Mouse (Mus musculus): ENCODE data around the gene Furin. TPM values are rescaled to one million over a fixed set of nuclear protein-coding genes. Genes with fewer than 3 reads are reported as not detected.
A peak's percentile ranks its signal among the peaks of the same experiment; 100 is the strongest.
"Not testable (repeated sequence)": the region's sequence is repeated elsewhere in the genome, so short reads cannot be mapped to it uniquely, and the experiment has no call there.

Gene Furin
- polyA plus RNA-seq, 1 experiment: 117 TPM

DNA sequence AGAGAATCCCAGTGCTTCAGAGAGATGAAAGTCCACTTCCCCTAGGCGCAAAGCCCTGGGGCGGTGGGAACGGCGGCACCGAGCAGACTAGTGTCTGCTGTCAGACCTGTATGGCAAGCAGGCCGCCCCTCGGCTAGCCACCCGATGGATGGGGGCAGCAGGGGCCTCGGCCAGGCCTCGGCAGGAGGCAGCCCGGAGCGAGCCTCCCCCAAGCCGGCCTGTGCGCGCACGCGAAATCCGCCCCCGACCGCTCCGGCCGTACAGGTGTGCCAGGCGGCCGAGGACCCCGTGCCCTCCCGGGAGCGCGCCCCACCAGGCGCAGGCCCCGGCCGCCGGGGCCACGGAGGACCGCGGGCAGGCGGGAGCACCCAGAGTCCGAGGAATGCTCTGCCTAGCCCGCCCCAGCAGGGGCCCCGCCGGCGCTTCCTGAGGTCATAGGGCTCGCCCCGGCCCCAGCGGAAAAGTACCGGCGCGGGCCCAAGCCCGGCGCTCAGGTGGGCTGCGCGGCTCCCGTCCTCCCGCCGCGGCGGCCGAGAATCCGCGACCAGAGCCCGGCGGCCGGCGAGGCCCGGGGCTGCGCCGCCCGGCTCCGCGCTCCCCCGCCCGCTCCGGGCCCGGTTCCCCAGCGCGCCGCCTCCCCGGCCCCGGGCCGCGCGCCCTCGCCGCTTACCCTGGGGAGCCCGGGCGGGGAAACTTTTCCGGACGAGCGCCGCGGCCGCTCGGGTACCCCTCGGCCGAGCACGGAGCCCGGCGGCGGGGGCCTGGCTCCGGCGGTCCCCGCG lies 3.2 kb downstream of the Furin start:
- H3K27ac ChIP-seq (ENCODE audit: insufficient read depth, low read depth, low read length): peak overlapping the region; percentile 76
- H3K27me3 ChIP-seq (ENCODE audit: control insufficient read depth, insufficient read depth, low read length): no peaks in the 10 kb centered on the region
- peak overlapping the region; percentile 89 for H3K4me3 ChIP-seq (ENCODE audit: low read depth, low read length)
- peak; percentile 60; the same call in 1 of the 2 replicates for TF ChIP-seq POLR2A (IDR thresholded peaks at IDR 0.05; ENCODE audit: low read depth, low read length)
- TF ChIP-seq CTCF (IDR thresholded peaks at IDR 0.05; ENCODE audit: extremely low read depth, insufficient read length, insufficient replicate concordance, low read depth, low read length): no peak
- H3K4me1 ChIP-seq (ENCODE audit: control insufficient read depth, insufficient read depth, insufficient read length, low read length): peaks cover 15% of the 10 kb centered on the region
- H3K36me3 ChIP-seq (ENCODE audit: control insufficient read depth, insufficient read depth, low read length): peaks cover 7% of the 10 kb centered on the region
- under 1% methylated on average over 102 of the region's 102 CpGs for WGBS

DNA sequence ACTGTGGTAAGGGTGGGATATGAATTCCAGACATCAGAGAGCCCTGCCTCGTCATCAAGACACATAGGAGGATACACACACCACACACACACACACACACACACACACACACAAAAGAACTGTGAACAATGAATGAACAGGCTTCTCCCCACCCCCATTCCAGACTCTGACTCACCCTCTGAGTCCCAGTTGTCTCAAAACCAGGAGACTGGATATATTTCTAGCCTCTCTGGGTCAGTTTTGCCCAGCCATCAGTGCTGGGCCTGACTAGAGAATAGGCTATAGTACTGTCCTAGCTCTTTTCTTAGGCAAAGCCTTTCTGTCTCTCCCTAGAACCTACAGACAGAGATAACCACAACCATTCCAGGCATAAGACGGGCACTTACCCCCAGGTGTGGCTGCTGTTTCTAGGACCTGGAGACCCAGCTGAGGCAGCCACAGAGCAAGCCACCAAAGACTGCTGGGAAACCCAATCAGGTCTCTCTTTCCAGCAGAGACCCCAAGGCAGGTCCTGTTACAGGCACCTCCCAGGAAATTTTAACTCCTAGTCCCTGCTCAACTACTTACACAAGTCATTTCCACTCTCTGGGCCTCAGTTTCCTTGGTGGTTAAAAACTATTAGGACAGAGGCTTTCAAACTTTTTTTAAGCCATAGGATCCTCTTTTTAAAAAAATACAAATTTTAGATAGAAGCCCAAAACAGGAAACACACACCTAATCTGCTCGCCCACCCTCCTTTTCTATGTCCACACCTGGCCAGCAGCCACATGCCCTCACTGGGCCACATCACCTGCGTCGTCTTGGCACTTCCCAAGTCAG lies 4.0 kb downstream of the Furin start:
- Histone ChIP-seq H3K27me3 (ENCODE audit: control insufficient read depth, insufficient read depth, low read length) (no peaks in the 10 kb centered on the region), H3K36me3 (ENCODE audit: control insufficient read depth, insufficient read depth, low read length) (peaks cover 13% of the 10 kb centered on the region), H3K4me3 (ENCODE audit: low read depth, low read length) (peak overlapping the region; percentile 89), H3K27ac (ENCODE audit: insufficient read depth, low read depth, low read length) (peak overlapping the region; percentile 76), H3K4me1 (ENCODE audit: control insufficient read depth, insufficient read depth, insufficient read length, low read length) (peaks cover 15% of the 10 kb centered on the region)
- 9% methylated on average over 5 of the region's 5 CpGs for WGBS
- TF ChIP-seq CTCF (IDR thresholded peaks at IDR 0.05; ENCODE audit: extremely low read depth, insufficient read length, insufficient replicate concordance, low read depth, low read length) (no peak), POLR2A (IDR thresholded peaks at IDR 0.05; ENCODE audit: low read depth, low read length) (no peak)

DNA sequence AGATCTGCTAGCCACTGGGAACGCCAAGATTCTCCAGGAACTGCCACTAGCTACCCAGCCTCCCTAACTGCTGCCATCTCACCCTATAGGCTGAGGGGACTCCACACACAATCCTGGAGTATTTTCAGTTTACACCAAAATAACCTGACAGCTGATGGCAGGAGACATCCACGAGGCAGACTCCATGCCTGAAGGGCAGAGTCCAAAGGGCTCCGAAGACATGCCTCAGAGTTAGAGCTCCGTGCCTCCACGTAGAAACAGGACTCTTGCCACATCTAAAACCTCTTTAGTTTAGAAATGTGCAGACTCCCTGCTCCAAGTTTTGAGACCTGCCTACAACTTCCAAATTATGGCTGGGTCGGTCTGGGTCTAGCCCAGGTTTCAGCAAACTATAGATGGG lies 4.7 kb downstream of the Furin start:
- Histone ChIP-seq H3K4me3 (ENCODE audit: low read depth, low read length) (peak overlapping the region; percentile 11; the same call in 1 of the 2 replicates), H3K27ac (ENCODE audit: insufficient read depth, low read depth, low read length) (peak overlapping the region; percentile 76; the same call in 1 of the 2 replicates)
- 30% methylated on average over 6 of the region's 6 CpGs for WGBS

DNA sequence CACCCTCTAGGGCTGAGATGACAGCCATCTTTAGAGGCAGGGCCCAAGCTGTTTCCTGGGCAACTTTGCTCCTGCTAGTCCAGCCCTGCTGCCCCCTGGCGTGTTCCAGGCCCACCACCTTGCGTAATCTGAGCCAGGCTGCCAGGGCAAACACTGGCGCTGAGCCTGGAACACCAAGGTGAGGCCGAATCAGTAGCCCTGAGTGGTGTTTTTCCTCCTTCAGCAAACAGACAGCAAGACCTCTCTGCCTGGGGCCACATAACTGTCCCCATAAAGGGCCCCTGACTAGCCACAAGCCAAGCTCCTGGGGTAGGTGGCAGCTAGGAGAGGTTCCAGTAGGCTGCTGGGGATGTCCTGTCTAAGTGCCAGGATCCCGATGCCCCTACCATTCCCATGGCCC lies 5.1 kb downstream of the Furin start:
- WGBS: 25% methylated on average over 5 of the region's 5 CpGs
- TF ChIP-seq POLR2A (IDR thresholded peaks at IDR 0.05; ENCODE audit: low read depth, low read length) (no peak), CTCF (IDR thresholded peaks at IDR 0.05; ENCODE audit: extremely low read depth, insufficient read length, insufficient replicate concordance, low read depth, low read length) (no peak)
- H3K36me3 ChIP-seq (ENCODE audit: control insufficient read depth, insufficient read depth, low read length): peaks cover 23% of the 10 kb centered on the region
- H3K4me1 ChIP-seq (ENCODE audit: control insufficient read depth, insufficient read depth, insufficient read length, low read length): peaks cover 15% of the 10 kb centered on the region
- H3K4me3 ChIP-seq (ENCODE audit: low read depth, low read length): peak overlapping the region; percentile 11; the same call in 1 of the 2 replicates
- H3K27me3 ChIP-seq (ENCODE audit: control insufficient read depth, insufficient read depth, low read length): no peaks in the 10 kb centered on the region
- H3K27ac ChIP-seq (ENCODE audit: insufficient read depth, low read depth, low read length): no peak overlapping the region

More for the DNA sequence above, 4.7 kb downstream of the Furin start:
- Histone ChIP-seq H3K4me1 (ENCODE audit: control insufficient read depth, insufficient read depth, insufficient read length, low read length) (peaks cover 15% of the 10 kb centered on the region), H3K27me3 (ENCODE audit: control insufficient read depth, insufficient read depth, low read length) (no peaks in the 10 kb centered on the region), H3K36me3 (ENCODE audit: control insufficient read depth, insufficient read depth, low read length) (peaks cover 18% of the 10 kb centered on the region)
- TF ChIP-seq POLR2A (IDR thresholded peaks at IDR 0.05; ENCODE audit: low read depth, low read length) (no peak), CTCF (IDR thresholded peaks at IDR 0.05; ENCODE audit: extremely low read depth, insufficient read length, insufficient replicate concordance, low read depth, low read length) (no peak)

DNA sequence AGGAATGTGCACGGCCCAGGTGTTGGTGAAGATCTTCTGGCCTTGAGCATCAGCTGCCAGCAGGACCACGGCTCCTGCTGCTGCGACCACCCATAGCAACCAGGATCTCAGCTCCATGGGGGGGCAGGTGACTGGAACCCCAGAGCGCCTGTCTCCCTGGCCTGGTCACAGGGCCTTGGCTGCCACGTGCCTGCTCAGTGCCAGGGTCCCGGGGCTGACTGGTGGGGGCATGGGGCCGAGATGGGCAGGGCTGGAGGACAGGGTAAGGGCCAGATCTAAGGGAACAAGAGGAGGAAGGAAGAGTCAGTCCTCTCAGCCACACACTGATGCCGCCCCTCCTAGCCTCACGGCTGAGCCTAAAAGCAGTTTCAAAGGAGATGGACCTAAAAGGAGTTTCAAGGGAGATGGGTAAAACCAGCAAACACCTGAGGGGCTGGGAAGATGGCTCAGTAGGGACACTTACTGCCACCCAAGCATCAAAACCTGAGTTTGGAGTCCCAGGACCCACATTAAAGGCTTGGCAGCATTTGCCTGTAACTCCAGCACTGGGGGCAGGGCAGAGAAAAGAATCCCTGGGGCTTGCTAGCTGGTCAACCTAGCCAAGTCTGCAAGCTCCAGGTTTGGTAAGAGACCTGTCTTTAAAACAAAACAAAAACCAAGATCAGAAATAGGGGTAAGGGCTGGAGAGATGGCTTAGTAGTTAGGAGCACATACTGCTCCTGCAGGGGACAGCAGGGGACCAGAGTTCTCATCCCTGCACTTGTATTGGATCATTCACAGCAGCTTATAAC lies 6.4 kb downstream of the Furin start:
- 87% methylated on average over 9 of the region's 9 CpGs for WGBS
- no peaks in the 10 kb centered on the region for H3K27me3 ChIP-seq (ENCODE audit: control insufficient read depth, insufficient read depth, low read length)

DNA sequence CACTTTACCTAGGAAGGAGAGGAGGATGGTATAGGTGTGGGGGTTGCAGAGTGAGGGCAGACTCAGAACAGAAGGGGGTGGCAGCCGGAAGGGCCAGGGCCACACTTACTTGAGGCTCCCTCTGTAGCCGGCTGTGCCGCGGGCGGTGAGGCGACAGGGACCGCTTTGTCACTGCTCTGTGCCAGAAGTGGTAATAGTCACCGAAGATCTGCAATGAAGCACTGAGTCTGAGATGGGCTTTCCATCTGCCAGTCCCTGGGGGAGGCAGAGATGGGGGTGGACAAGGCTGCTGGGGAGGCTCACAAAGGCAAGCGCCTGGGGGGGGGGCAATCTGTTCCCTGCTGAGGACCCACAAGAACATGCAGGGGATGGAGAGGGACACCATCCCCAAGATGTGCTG lies 7.2 kb downstream of the Furin start:
- Histone ChIP-seq H3K4me3 (ENCODE audit: low read depth, low read length) (no peak overlapping the region), H3K27ac (ENCODE audit: insufficient read depth, low read depth, low read length) (no peak overlapping the region), H3K36me3 (ENCODE audit: control insufficient read depth, insufficient read depth, low read length) (peaks cover 35% of the 10 kb centered on the region), H3K27me3 (ENCODE audit: control insufficient read depth, insufficient read depth, low read length) (no peaks in the 10 kb centered on the region), H3K4me1 (ENCODE audit: control insufficient read depth, insufficient read depth, insufficient read length, low read length) (peaks cover 15% of the 10 kb centered on the region)
- WGBS: 93% methylated on average over 9 of the region's 9 CpGs
- TF ChIP-seq CTCF (IDR thresholded peaks at IDR 0.05; ENCODE audit: extremely low read depth, insufficient read length, insufficient replicate concordance, low read depth, low read length) (no peak), POLR2A (IDR thresholded peaks at IDR 0.05; ENCODE audit: low read depth, low read length) (no peak)

More for the DNA sequence above, 6.4 kb downstream of the Furin start:
- Histone ChIP-seq H3K4me3 (ENCODE audit: low read depth, low read length) (no peak overlapping the region), H3K36me3 (ENCODE audit: control insufficient read depth, insufficient read depth, low read length) (peaks cover 26% of the 10 kb centered on the region), H3K4me1 (ENCODE audit: control insufficient read depth, insufficient read depth, insufficient read length, low read length) (peaks cover 15% of the 10 kb centered on the region), H3K27ac (ENCODE audit: insufficient read depth, low read depth, low read length) (no peak overlapping the region)
- TF ChIP-seq POLR2A (IDR thresholded peaks at IDR 0.05; ENCODE audit: low read depth, low read length): no peak

DNA sequence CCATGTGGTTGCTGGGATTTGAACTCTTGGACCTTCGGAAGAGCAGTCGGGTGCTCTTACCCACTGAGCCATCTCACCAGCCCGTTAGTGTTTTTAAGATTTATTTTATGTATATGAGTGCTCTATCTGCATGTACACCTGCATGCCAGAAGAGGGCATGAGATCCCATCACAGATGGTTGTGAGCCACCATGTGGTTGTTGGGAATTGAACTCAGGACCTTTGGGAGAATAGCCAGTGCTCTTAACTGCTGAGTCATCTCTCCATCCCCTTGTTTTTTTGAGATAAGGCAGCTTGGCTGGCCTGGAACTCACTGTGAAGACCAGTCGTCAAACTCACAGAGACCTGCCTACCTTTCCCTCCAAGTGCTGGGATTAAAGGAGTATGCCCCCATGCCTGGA lies 8.8 kb downstream of the Furin start:
- not testable (repeated sequence) for H3K27me3 ChIP-seq (ENCODE audit: control insufficient read depth, insufficient read depth, low read length); H3K4me3 ChIP-seq (ENCODE audit: low read depth, low read length); H3K27ac ChIP-seq (ENCODE audit: insufficient read depth, low read depth, low read length)
- 76% methylated on average over 4 of the region's 4 CpGs for WGBS
- H3K4me1 ChIP-seq (ENCODE audit: control insufficient read depth, insufficient read depth, insufficient read length, low read length): peaks cover 15% of the 10 kb centered on the region
- peaks cover 50% of the 10 kb centered on the region for H3K36me3 ChIP-seq (ENCODE audit: control insufficient read depth, insufficient read depth, low read length)

Measured in small intestine, adult 2 months (tissue).